In the genomic region with DNA sequence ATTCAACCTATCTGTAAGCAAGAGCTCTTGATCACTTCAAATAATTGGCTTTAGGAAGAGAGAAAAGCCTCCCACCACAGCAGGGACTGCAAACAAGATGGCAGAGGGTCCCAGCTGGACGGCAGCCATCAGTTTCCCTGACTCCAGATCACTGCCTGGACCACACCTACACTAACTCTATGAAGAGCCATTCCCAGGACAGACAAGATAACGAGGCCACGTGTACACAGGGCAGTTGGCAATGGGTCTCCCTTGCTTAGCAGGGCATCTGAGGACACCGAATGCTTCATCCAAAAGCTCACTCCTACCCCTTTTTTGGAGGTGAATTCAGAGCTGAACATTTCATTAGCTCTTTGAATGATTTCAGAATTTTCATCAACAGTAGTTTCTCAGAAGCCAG, we compare ENCODE assay signal across 28 mouse cellular contexts.
DNase-seq lines count a peak whose midpoint lies in the region; ATAC-seq and TF ChIP-seq lines count a peak whose summit lies in the region.
"Had no signal": no experiment of that assay in that cellular context is flagged by ENCODE, and none has a peak within 500 bp of the region (broad histone marks: within the 10 kb centered on the region; RNA-seq: fewer than 3 reads in every experiment).

No protein-coding gene starts in this region.

- no peak overlapping the region for H3K27ac ChIP-seq in heart, embryonic 10.5 days
- H3K27ac ChIP-seq in layer of hippocampus, adult 2 months: no peak overlapping the region
- H3K27ac ChIP-seq: embryonic facial prominence, embryonic 13.5 days; forebrain, embryonic 12.5 days; hindbrain, postnatal 0 days; limb, embryonic 10.5 days; macrophage; stomach, embryonic 15.5 days had no signal

- ATAC-seq in megakaryocyte progenitor cell, adult 5-6 weeks (replicated peaks; ENCODE audit: poor library complexity): 0 out of 2 replicates have a peak, but pooled peaks have one; percentile 31
- no peak for ATAC-seq in megakaryocyte-erythroid progenitor cell, adult 5-6 weeks (replicated peaks; ENCODE audit: low FRiP score, low TSS enrichment, poor library complexity, severe bottlenecking)
- ATAC-seq: hindbrain, postnatal 0 days; intestine, postnatal 0 days; liver, postnatal 0 days; lung, postnatal 0 days had no signal

- no peaks in the 10 kb centered on the region for H3K9me3 ChIP-seq in heart, embryonic 10.5 days
- H3K9me3 ChIP-seq: embryonic facial prominence, embryonic 13.5 days; forebrain, embryonic 12.5 days; limb, embryonic 10.5 days; stomach, embryonic 15.5 days had no signal

- peak; percentile 38 to 56 for DNase-seq in cerebellum, postnatal 10 days
- no peak for DNase-seq in cerebellum, postnatal 36 days
- peak; percentile 42 to 47 for DNase-seq in heart, postnatal 10 days
- no peak for DNase-seq in heart, embryonic 10.5 days (ENCODE audit: low spot score)
- DNase-seq in layer of hippocampus, postnatal 10 days (ENCODE audit: low spot score in 2 of 2): peak; percentile 23 to 49
- no peak for DNase-seq in layer of hippocampus, adult 2 months (ENCODE audit: low spot score in 2 of 2)
- DNase-seq: adrenal gland, postnatal 36 days; cerebellum, adult 11 months; cerebellum, adult 9-11 months; embryo, embryonic 11 days; kidney, postnatal 4 days; liver; liver, postnatal 0 days; right cerebral cortex, adult 18-20 months; right cerebral cortex, postnatal 4 days; thymus, adult 2 months; thymus, postnatal 4 days had no signal

- intact Hi-C loops in heart, postnatal 10 days (cut with DNase I): no loop called here

- no peak overlapping the region for H3K4me3 ChIP-seq in heart, embryonic 10.5 days
- H3K4me3 ChIP-seq in layer of hippocampus, adult 2 months: no peak overlapping the region
- H3K4me3 ChIP-seq: embryonic facial prominence, embryonic 13.5 days; erythroblast, embryonic 14.5 days; forebrain, embryonic 12.5 days; limb, embryonic 10.5 days; stomach, embryonic 15.5 days had no signal

- peaks cover 8% of the 10 kb centered on the region for H3K4me1 ChIP-seq in heart, embryonic 10.5 days
- H3K4me1 ChIP-seq: forebrain, embryonic 12.5 days; stomach, embryonic 15.5 days had no signal

- 71% methylated on average over 4 of the region's 4 CpGs for WGBS in heart, embryonic 10.5 days

- H3K36me3 ChIP-seq in heart, embryonic 10.5 days: no peaks in the 10 kb centered on the region
- H3K36me3 ChIP-seq: embryonic facial prominence, embryonic 13.5 days; forebrain, embryonic 12.5 days; limb, embryonic 10.5 days; stomach, embryonic 15.5 days had no signal

- TF ChIP-seq CTCF in layer of hippocampus, adult 2 months (conservative IDR thresholded peaks at IDR 0.05): no peak

- H3K27me3 ChIP-seq in heart, embryonic 10.5 days (ENCODE audit: insufficient read depth, poor library complexity, severe bottlenecking): no peaks in the 10 kb centered on the region
- H3K27me3 ChIP-seq: embryonic facial prominence, embryonic 13.5 days; forebrain, embryonic 12.5 days; stomach, embryonic 15.5 days had no signal

Comparison
In these comparisons a context has a peak if more than half of its experiments do, and no peak if none do; other contexts are left out.
1. DNase-seq: peak in cerebellum, postnatal 10 days (2 of 2), heart, postnatal 10 days (2 of 2) and layer of hippocampus, postnatal 10 days (2 of 2); none in cerebellum, postnatal 36 days (0 of 2), heart, embryonic 10.5 days (single experiment) and layer of hippocampus, adult 2 months (0 of 2).